Mouse (Mus musculus) gastrocnemius, postnatal 14 days (tissue): ENCODE results near the gene Tbc1d10a. TPM values are rescaled to one million over a fixed set of nuclear protein-coding genes. Genes with fewer than 3 reads are reported as not detected.
A peak's percentile ranks its signal among the peaks of the same experiment; 100 is the strongest.
"Not testable (repeated sequence)": the region's sequence is repeated elsewhere in the genome, so short reads cannot be mapped to it uniquely, and the experiment has no call there.

Experiments
- DNase-seq: peaks from one replicate; pipeline ENCODE4 v3.0.0; 2021; ENCODE audit warnings: mixed read lengths
- intact Hi-C: fragments of 180-260 bp; cut with DNase I; formaldehyde crosslinking; loops from one replicate; pipeline ENCODE4 v1.15.1; 2025; ENCODE audit warnings: low total_unique reads
- total RNA-seq, 2 experiments: library from RNA; stranded (reverse); gene quantifications; 2 replicates each; pipeline ENCODE4 v1.2.3; 2021

The Tbc1d10a gene
- total RNA-seq, 2 experiments from 2014 or later = 5.3 to 5.4 TPM

DNA sequence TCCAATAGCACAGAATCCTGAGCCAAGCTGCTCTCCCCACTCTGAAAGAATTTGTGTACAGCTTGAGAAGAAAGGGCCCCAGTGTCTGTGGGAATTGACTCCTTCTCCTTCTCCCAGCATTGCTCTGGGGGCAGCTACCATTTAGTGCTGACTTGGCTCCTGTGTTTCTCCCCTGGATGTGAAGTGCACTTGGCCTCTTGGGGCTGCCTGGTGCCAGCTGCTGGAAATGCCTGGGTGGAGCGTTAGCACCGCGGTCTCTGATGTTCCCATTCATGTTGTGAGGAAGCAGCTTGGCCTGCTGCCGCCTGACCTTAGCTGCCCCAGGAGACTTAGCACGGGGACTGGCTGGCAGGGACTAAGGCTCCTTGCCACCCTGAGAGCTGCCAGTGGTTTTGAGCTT, 12.0 kb upstream of the Tbc1d10a start:
- intact Hi-C loops = no loop called here
- peak; percentile 82 for DNase-seq

DNA sequence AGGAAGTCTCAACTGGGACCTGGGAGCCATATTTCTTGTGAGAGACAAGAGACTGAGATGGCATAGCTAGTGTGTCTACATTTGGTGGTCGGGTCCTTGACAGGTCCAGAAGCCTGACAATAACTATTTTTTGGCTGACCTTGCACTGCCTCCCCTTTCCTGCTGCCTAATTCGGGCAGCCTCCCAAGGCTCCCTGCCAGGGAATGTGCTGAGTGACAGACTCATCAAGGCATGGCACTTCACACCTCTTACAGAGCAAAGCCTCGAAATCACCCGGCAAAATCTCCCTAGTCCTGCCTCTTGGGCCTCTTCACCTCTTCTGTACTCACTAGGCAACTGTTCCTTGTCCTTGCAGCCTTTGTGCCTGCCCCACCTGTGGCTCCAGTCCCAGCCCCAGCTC, 8.9 kb upstream of the Tbc1d10a start:
- intact Hi-C loops = no loop called here

DNA sequence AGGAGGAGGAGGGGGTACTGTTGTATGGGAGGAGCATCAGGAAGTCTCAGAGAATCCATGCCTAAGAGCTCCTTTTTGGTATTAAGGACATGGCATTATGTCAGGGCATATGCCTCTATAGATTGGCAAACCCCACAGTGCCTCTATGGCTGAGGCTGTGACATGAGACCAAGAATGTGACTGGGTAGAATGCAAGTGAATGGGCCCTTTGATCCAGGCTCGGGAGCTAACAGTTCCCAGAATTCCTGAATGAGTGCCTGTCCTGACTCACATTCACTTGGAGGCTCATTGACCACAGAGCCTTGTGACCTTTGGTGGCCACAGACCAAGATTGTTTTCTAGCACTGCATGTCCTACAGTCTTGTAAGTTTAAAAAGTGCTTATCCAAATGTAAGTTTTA, 4.5 kb upstream of the Tbc1d10a start:
- intact Hi-C loops = no loop called here
- no peak for DNase-seq

More for the DNA sequence above, 8.9 kb upstream of the Tbc1d10a start:
- peak; percentile 38 for DNase-seq

DNA sequence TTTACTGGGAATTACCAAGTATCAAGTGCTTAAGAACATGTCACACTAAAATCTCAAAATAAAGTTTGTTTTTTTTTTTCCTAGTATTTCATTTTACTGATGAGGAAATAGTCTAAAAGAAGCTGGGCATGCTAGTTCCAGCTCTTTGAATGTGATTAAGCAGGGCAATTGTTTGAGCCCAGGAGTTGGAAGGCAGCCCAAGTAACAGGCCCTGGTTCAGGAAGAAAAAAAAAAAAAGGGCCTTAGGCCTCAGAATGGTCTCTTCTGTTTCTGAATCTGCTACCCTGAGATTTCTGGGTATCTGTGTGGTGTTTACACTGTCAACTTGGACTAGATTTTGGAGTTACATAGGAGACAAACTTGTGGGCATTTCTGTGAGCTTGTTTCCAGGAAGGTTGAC, 3.1 kb upstream of the Tbc1d10a start:
- intact Hi-C loops = no loop called here
- no peak for DNase-seq

DNA sequence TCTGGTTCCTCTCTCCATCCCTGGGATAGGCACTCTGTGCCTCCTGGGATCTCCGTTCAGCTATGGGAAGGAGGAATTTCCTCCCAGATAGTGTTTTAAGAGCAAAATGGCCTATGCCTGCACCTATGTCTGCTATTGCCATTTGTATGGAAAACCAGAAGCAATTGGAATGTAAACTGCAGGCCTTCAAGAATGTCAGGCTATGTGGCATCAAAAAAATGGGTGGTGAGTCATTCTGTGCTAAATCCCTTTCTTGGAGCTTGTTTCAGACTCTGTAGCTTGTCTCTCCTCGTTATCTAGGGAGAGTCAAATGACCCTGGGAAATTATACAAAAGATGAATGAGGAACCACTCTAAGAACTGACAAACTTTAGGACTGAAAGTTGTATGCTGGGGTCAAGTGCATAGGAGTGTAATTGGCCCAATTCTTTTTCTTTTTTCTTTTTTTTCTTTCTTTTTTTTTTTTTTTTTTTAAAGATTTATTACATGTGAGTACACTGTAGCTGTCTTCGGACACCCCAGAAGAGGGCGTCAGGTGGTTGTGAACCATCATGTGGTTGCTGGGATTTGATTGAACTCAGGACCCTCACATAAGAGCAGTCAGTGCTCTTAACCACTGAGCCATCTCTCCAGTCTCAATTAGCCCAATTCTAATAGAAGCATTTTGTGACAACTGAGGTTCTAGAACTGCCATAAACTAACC, 2.2 kb upstream of the Tbc1d10a start:
- DNase-seq = no peak
- intact Hi-C loops = no loop called here

DNA sequence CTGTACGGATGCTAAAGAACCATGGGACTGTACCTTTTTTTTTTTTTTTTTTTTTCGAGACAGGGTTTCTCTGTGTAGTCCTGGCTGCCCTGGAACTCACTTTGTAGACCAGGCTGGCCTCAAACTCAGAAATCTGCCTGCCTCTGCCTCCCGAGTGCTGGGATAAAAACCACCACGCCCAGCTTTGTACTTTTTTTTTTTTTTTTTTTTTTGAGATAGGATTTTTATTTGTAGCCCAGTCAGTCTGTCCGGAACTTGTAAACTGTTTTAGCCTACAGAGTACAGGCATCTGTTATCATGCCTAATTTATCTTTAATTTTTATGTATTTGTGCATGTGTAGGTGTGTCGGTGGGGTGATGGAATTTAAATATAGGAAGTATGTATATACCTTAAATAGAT, 1.1 kb upstream of the Tbc1d10a start:
- intact Hi-C loops, DNase-seq: not testable (repeated sequence)

DNA sequence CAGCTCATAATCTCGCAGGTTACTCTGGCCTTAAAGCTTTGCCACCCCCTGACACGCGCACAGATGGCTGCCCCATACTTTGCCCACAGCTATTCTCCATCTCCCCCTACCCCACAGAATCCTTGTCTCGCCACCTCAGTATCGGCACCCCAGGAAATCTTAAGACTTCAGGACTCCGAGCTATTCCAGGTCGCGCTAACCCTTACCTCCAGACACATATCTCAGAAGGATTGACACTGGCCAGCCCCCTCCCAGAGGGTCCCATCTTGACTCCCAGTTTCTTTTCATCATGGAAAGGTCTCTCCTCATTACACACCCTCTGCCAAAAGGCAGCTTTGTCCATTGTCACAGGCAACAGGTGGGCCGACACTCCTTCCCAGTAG, 720 bp downstream of the Tbc1d10a start:
- intact Hi-C loops = no loop called here
- DNase-seq = no peak

DNA sequence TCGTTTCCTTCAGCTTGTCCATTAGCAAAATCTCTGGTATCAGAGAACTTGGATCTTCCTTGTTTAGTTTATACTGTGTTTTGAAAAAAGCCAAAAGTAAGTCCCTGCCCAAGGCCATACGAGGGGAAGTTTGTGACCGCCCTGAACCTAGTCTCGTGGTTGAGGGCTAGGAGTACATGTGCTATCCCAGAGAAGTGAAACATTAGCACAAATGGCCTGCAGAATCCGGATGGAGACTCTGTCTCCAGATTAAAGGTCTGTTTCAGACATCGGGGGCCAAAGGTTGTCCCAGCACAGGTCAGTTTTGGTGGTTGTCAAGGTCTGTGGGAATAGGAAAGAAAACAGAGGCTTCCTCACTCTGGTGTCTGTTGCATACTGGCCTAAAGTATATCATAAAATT, 2.6 kb downstream of the Tbc1d10a start:
- DNase-seq = no peak
- intact Hi-C loops = no loop called here

DNA sequence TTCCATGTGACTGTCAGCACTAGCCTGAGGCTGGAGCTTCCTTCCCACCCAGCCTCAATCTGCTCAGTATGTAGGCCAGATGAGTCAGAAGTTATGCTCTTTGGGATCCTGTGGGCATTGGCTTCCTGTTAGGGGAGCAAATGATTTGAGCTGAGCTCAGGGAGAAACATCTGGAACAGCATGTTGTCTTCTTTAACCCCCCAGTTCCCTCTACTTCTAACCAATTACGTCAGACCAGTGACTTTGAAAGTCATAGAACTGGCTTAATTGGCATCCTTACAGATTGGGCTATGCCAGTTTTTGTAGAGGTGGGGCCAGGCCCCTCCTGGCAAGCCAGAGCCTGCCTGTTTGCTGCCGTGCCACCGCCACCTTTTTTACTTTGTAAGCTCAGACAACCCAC, 4.1 kb downstream of the Tbc1d10a start:
- no peak for DNase-seq
- intact Hi-C loops = no loop called here

DNA sequence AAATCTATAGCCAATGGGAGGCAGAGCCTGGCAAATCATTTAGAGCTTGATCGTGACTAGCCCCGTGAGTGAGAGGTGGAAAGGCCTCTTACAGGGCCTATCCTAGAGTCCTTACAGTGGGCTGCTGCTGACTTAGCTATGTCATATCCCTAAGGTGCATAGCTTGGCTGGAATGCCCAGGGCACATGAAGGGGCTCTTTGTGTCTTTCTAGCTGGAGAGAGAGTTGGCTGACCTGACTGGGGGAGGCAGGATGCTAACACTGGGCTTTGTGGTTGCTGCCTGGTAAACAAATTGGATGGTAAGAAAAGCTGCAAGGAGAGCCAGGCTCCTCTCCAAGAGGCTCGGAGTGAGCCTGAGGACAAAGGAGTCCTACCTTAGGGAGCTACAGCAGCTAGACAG, 6.2 kb downstream of the Tbc1d10a start:
- DNase-seq = no peak
- intact Hi-C loops = no loop called here

DNA sequence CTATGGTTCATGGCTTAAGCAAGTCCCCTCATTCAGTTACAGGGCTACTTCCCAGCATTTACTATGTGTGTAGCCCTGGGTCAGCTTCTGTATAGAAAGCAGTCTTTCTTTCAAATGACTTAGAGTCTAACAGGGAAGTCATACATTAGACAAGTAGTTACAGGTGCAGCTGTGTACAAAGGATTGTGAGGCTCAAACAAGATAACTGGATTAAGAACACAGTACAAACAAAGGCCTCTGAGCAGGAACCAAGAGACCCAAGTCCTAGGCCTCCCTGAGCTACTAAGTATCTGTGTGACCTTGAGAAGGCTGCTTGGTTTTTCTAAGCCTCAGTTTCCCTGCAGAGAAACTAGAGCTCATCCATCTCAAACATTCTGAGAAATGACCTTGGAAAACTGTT, 6.8 kb downstream of the Tbc1d10a start:
- no peak for DNase-seq
- intact Hi-C loops = no loop called here

DNA sequence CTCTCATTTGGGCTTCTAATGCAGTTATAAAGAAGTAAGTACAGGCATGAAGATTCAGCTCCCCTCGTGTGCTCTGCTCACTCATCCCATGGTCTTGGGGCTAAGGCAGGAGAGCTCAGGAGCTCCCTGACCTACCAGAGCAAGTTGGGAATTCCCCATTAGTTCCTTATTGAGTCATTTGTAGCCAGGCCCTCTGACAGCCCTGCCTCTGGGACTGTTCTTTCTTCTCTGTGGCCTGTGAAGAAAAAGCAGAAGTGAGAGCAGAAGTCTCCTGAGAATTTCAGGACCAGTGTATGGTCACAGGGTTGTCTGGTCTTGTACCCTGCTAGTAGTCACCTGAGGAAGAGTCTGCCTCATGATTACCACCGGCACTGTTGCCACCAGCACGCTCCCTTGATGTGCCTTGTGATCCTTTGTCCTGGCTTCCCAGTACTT, 9.0 kb downstream of the Tbc1d10a start:
- intact Hi-C loops = no loop called here
- no peak for DNase-seq

DNA sequence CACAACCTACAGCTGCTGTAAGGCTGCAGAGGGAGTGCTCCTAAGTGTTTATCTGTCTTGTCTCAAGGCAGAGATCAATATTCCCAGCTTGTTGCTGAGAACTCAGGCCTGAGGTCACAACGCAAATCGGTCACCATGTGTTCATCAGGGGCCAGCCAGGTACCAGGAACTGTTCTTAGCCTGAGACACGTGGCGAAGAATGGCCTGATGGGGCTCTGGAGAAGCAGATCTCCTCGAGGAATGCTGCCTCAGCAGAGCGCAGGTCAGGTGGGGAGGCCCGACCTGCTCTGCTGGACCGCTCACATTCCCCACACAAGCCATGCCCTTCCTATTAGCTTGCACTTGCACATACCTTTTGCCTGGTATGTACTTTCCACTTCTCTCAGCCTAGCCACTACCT, 10.0 kb downstream of the Tbc1d10a start:
- intact Hi-C loops = no loop called here
- no peak for DNase-seq

DNA sequence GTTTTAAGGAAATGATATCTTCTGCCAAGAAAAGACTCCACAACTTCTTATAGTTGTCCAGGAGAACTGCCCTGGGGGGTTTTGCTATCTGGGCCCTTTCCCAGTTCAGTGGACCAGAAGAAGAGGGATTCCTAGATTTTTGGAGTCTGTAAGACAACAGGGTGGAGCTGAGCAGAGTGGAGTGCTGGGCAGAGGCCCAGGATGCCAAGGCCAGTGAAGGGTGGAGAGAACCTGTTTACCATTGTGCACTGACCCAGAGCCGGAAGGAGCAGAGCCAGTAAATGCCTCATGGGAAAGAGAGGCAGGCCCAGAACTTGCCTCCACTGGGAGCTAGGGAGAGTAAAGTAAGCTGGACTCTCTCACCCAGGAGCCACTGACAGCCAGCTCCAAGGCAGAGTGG, 11.1 kb downstream of the Tbc1d10a start:
- no peak for DNase-seq
- intact Hi-C loops = no loop called here

DNA sequence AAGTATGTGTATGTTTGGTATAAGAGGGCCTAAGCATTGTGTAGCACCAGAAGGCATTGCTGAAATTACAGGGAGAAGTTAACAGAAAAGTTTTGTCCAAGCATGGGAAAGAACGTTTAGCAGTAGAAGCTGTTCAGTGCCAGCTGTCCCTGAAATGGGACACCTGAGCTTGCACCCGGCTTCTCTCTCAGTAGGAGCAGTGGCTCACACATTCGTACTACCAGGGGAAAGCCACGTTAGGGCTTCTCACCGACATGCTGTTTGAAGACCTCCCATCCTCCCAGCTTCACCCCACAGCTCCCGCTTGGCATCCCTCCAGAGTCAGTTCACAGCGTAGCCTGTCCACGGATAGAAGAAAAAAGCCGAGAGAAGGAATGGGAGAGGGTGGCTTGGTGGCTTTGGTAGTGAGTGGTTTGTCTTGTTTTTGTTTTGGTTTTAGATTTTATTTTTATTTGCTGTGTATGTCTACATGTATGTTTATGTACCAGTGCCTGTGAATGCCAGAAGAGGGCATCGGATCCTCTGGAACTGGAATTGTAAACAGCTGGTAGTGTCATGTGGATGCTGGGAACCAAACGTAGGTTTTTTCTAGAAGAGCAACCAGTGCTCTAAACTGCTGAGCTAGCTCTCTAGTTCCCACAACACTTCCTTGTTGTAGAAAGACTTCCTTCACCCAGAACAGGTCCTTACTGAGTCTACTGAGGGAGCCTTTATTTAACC, 15.6 kb downstream of the Tbc1d10a start:
- no peak for DNase-seq
- intact Hi-C loops = no loop called here

DNA sequence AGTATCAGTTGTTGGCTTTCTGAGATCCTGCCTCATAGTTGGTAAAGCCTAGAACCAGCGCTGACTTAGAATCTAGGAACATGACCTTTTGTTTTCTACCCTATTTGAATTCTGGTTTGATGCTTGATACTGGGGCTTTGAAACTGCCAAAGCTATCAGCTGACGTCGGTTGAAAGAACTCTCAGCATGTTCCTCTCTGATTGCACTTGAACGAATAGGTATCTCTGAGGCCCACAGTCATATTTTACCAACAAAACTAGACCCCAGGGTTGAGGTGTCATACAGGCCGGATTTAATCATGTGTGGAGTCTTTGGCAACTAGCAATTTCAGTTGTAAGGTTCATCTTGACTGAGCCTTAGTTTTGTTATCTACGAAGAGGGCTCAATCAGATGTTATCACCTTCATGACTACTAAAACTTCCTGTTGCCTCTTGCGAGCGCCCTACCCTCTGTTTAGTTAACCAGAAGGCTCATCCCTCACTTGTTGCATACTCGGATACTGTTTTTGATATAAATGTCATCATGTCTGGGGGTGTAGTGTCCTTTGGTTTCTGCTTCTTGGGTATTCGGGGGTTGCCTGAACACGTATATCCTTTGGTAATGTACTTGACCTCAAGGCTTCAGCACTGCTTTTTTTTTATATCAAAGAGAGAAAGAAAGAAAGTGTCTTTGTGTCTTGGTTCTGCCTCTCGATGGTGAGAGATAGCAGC, 16.6 kb downstream of the Tbc1d10a start:
- DNase-seq = no peak
- intact Hi-C loops = no loop called here

DNA sequence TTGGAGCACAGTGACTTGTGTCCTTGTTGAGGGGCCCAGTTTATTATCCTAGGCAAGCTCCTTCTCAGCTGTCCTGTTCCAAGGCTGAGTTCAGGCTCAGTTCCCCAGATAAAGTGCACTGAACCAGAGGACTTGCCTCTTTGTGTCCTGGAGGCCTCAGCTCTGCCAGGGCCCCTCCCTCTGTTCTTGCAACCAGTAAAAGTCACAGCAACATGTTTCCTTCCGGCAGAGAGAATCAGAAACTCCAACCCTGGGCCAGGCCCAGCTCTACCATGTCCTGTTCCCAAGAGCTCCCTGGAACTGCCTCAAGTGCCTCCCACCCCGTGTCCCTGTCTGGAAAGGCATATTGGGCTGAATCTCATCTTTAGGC, 17.1 kb downstream of the Tbc1d10a start:
- DNase-seq = peak; percentile 75
- intact Hi-C loops = no loop called here

DNA sequence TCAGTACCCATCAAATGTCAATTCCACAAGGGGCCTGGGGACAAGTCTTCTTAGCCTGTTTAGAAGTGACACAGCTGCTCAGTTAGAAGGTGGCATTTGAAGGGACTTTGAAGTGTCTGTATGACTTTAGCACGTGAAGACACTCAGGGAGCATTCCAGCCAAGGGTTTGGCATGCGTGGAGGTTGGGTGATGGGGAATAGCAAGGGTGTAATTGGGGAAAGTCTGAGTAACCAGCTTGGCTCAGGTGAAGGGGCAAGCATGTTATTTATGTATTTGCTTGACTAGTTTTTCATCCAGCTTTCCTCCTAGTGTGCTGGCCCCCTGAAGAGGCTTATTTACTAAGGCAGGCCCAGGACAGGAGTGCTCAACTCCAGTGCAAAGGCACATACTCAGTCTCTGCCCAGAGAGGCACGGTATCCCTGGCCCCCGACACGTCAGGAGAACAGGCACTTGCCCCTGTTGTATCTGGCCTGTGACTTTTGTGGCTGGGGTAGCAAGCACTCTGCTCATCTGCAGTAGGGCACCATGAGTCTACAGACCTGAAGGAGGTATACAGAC, 18.6 kb downstream of the Tbc1d10a start:
- intact Hi-C loops = no loop called here
- DNase-seq = no peak

DNA sequence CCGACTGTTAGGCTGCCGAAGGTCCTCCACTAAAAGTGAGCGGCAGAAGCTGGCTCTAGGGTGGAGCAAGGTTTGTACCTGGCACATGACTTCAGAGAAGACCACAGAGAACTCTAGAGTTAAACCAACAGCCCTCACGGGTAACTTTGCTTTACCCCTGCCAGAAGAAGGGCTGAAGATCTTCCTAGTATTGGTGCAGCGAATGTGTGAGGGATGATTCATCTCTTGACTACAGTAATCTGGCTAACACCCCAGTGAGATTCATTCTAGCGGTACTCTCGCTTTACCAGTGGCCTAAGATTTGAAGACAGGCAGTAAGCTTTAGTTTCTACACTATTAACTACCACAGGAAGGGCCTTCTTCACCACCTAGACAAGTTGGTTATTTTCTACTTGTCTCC, 19.4 kb downstream of the Tbc1d10a start:
- intact Hi-C loops = no loop called here
- no peak for DNase-seq

DNA sequence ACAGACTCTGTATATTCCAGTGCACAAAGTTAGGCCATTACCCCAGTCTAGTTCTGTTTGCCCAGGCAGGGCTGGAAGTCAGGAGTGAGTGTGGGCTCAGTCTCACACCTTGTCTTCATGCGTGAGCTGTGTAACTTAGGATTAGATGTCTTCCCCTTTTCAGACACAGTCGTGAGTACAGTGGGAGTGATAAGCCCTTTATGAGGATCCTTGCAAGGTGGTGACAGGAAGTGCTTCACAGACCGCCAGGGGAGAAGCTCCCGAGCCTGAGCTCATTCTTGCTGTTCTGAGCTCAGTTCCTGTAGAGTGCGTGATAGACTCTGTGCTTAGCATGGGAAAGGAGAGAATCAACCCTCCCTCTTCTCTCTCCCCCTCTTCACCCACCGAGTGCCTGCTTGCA, 20.0 kb downstream of the Tbc1d10a start:
- no peak for DNase-seq
- intact Hi-C loops = no loop called here

DNA sequence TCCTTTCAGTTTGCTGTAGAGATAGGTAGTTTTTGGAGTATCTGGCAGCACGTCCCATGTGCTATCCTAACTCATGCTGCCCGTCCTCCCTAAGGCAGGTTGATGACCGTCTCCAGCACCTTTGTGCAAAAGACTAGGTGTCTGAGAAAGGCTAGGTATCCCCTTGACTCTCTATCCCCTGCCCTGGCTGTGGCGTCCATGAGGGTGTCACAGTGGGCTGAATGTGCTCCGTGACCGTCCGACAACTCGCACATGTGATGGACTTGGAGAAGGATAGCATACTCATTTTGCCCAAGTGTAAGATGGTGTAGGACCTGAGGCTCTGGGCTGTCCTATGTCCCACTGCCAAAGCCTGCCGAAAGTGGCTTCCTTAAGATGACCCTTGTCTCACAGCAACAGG, 21.1 kb downstream of the Tbc1d10a start:
- no peak for DNase-seq
- intact Hi-C loops = no loop called here
